Mouse (Mus musculus) brain, adult 2 months (tissue): ENCODE measurements around the gene 9230102O04Rik.
A peak's percentile ranks its signal among the peaks of the same experiment; 100 is the strongest.

Experiments
- DNase-seq: peaks from one replicate; pipeline ENCODE4 v3.0.0; 2011; ENCODE audit warnings: low read depth, low spot score

The 9230102O04Rik gene

GRCm38 (mm10) chr2:9871798-9872197 is 17.5 kb downstream of the 9230102O04Rik start:
- DNase-seq, result no peak

DNA sequence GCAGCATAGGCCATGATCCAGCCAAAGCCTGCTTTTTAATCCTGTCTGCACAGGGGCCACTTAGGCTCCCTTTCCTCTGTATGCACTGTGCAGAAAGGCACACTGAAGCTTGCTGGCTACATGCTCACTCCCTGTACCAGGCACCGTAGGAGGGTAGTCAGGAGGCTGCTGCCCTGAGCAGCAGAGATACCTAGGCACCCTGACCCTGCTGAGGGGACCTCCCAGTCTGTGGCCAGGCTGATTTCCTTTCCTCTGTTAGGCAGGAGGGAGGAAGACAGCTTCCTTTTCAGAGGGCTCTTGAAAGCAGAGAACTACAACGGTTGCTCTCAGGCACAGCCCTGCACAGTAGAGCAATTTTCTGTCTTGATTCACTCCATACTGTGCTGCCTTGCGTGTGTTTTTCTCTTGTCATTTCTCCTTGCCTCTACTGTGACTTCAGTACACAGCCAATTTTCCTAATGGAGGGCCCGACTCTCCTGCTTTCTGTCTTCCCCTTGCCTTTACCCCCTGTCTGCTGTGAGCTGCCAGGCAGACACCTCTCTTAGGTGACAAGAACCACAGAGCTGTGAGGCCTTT is 18.1 kb downstream of the 9230102O04Rik start:
- DNase-seq, result no peak

GRCm38 (mm10) chr2:9867092-9867825 is 22.1 kb downstream of the 9230102O04Rik start:
- DNase-seq, result no peak

GRCm38 (mm10) chr2:9860698-9861097 is 28.6 kb downstream of the 9230102O04Rik start:
- DNase-seq, result no peak

GRCm38 (mm10) chr2:9855861-9856260 is 33.5 kb downstream of the 9230102O04Rik start:
- no peak for DNase-seq

DNA sequence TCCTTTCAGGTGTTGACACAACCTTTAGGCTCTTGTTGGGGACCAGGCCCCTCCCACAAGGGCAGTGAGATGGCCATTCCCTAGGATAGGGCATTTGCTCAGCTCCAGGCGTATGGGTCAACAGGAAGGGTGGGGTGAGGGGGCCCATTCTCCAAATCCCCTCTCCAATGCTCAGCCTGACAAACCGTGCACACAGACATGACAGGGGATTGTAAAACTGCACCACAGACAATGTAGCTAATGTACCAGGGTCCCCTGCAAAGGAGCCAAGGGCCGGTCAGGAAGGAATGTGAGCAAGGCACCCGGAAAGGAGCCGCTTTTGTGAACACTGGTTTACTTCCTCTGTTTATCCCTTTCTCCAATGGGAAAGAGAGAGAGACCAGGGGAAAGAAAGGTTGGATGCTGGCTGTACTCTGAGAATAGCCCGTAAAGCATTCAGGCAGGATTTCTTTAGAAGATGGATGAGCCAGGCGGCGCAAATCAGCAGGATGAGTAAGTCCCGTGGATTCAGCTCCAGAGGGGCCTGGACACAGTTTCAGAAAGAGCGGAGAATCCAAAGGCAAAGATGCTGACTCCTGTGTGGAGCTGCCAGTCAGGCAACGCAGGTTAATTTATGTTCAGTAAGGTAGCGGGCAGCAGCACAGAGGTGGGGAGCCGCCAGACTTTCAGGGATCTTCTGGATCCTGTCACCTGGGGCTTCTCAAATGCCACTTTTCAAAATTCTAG is 36.3 kb downstream of the 9230102O04Rik start:
- DNase-seq, result no peak

GRCm38 (mm10) chr2:9835195-9835594 is 54.1 kb downstream of the 9230102O04Rik start:
- DNase-seq, result peak; percentile 27

DNA sequence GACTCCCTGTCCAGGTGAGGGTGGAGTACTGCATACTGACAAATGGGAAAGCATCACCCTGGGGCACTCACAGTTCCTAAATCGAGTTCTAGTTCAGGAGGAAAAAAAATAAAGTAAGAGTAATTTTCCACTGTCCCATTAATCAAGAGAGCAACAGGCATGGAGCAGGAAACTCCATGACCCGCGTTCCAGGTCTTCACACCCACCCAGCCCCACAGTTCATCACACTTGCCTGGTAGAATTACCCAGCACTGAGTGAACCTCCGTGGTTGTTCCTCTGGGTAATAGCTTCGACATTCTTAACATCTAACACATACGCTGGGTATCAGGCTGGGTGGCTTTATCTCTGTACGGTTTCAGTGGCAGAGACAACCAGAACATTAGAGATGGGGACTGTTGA is 55.6 kb downstream of the 9230102O04Rik start:
- no peak for DNase-seq
